Mouse (Mus musculus) thymus, postnatal 4 days (tissue): ENCODE results near the gene Cdh23.

Experiments used
- DNase-seq: peaks from one replicate; pipeline ENCODE4 v3.0.0; 2021

The Cdh23 gene

GRCm38 (mm10) chr10:60463953-60464647 is 232.2 kb downstream of the Cdh23 start:
- no peak for DNase-seq

GRCm38 (mm10) chr10:60456662-60457397 is 239.5 kb downstream of the Cdh23 start:
- no peak for DNase-seq

- DNase-seq, result no peak
Measured at GRCm38 (mm10) chr10:60455193-60455592, 241.1 kb downstream of the Cdh23 start.

GRCm38 (mm10) chr10:60447186-60447585 is 249.1 kb downstream of the Cdh23 start:
- no peak for DNase-seq

GRCm38 (mm10) chr10:60445031-60445593 is 251.2 kb downstream of the Cdh23 start:
- DNase-seq, result no peak

GRCm38 (mm10) chr10:60443078-60443477 is 253.2 kb downstream of the Cdh23 start:
- no peak for DNase-seq

- peak; percentile 48 for DNase-seq
Measured at GRCm38 (mm10) chr10:60442321-60442720, 254.0 kb downstream of the Cdh23 start.

GRCm38 (mm10) chr10:60432679-60433078 is 263.6 kb downstream of the Cdh23 start:
- no peak for DNase-seq

- DNase-seq, result no peak
Measured at GRCm38 (mm10) chr10:60430591-60430990, 265.7 kb downstream of the Cdh23 start.

- DNase-seq, result no peak
Measured at GRCm38 (mm10) chr10:60430001-60430400, 266.3 kb downstream of the Cdh23 start.

GRCm38 (mm10) chr10:60422756-60423155 is 273.5 kb downstream of the Cdh23 start:
- no peak for DNase-seq

GRCm38 (mm10) chr10:60419624-60420023 is 276.7 kb downstream of the Cdh23 start:
- DNase-seq, result peak; percentile 69

- DNase-seq, result peak; percentile 91
Measured at GRCm38 (mm10) chr10:60418137-60418536, 278.2 kb downstream of the Cdh23 start.

- DNase-seq, result peak; percentile 34
Measured at GRCm38 (mm10) chr10:60417041-60417440, 279.2 kb downstream of the Cdh23 start.

- no peak for DNase-seq
Measured at GRCm38 (mm10) chr10:60413756-60414155, 282.5 kb downstream of the Cdh23 start.

GRCm38 (mm10) chr10:60411794-60412193 is 284.5 kb downstream of the Cdh23 start:
- DNase-seq, result peak; percentile 42

- peak; percentile 86 for DNase-seq
Measured at GRCm38 (mm10) chr10:60407831-60408230, 288.5 kb downstream of the Cdh23 start.

GRCm38 (mm10) chr10:60405460-60406177 is 290.7 kb downstream of the Cdh23 start:
- no peak for DNase-seq

GRCm38 (mm10) chr10:60400507-60401295 is 295.6 kb downstream of the Cdh23 start:
- DNase-seq, result no peak

- no peak for DNase-seq
Measured at GRCm38 (mm10) chr10:60399449-60399848, 296.8 kb downstream of the Cdh23 start, which contains the start of gene Gm17455. Gm17455 (plus strand) TSS chr10:60399726.

GRCm38 (mm10) chr10:60398051-60398814 is 298.1 kb downstream of the Cdh23 start:
- DNase-seq, result no peak

- no peak for DNase-seq
Measured at GRCm38 (mm10) chr10:60395605-60396004, 300.7 kb downstream of the Cdh23 start.
